Mouse (Mus musculus) regulatory T cell (primary cell): ENCODE results near the gene Haao.

Experiments
- in situ Hi-C: fragments of 300-600 bp; cut with MboI, MseI; formaldehyde crosslinking; loops from one replicate; pipeline ENCODE4 v1.15.1; 2025; ENCODE audit warnings: high pct_unique_total_duplicates

Haao gene

DNA sequence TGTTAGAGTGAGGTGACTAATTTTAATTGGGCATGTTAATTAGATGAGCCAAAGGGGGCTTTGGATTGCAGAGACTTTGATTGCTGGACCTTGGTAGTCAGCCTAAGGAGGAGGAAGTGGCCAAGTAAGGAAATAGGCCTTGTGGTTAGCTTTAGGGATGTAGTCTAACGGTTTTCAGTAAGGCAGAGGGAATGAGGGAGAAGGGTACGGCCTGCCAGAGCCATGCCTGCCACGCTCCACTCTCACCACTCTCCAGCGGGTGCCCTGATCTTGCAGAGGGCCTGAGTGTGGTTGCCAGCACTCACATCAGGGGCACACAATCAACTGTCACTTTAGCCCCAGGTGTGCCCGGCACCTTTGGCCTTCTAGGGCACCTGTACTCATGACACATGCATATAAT is 57.6 kb downstream of the Haao start:
- in situ Hi-C loops = no loop called here

DNA sequence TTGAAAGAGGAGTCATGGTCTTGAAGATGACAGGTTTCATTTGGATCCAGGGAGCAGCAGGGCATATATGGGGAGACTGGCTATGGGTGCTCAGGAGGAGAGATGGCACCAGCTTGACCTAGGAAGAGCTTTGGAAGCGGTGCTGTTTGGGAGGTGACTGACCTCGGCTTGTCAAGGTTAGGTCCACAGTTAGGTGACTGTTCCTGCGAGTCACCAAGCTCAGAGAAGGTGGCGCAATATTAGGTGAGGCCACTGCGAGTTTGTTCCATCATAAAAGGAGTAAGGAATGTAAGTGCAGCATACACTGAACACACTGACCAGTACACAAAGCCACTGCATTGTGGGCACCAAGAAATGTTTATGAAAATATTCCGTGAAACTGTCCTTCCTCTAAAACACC is 61.3 kb downstream of the Haao start:
- in situ Hi-C loops = no loop called here

DNA sequence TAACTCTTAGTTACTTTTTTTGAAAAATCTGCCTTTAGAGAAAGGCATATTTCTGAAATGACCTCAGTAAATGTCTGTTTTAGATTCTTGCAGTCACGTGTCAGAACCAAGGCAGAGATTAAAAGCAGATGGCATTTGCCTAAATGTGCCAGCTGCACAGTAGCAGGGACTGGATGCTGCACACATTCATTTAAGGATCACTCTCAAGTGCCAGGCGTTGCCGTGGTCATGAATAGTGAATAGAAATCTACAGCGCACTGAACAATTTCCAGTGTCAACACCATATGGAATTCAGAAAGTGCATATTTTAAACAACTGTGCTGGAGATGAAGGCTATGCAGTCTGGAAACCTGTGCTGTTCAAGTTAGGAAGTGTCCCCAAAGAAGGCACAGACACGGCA is 65.0 kb downstream of the Haao start:
- in situ Hi-C loops = no loop called here
